Mouse (Mus musculus): Measurements from ENCODE around the gene Rab43. TPM values are rescaled to one million over a fixed set of nuclear protein-coding genes. Genes with fewer than 3 reads are reported as not detected.

Gene Rab43
- 79.6 TPM for polyA plus RNA-seq (2017; shearing (Covaris generic))

DNA sequence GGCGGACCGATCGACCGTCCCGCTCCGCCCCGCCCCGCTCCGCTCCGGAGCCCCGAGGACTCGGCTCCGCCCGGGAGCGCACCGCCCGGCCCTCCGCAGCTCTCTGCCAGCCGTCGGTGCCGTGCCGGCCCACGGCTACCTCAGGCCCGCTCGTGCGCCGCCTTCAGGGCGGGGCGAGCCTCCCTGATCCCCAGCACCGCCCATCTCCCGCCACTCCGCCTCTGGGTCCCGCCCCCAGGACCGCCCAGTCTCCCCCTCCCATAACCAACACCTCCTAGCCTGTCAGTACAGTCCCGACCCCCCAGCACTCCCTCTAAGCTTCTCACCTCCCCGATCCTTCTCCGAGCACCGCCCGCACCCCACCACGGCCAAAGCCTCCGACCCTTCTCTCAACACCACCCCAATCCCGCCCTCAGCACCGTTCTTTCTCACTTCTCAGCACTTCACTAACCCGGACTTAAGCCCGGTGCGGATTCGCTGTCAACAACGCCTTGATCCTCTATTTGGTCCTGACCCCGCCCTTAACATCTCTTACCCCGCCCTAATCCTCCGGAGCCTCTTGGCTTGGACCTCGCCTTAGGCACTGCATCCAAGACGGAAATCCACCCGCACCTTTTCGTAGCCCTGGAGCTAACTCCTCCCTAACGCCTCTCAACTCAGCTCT is at the start of gene Rab43:
Gene Rab43, minus strand, starts transcription at position 490 of the 664 bp plus-strand sequence.

DNA sequence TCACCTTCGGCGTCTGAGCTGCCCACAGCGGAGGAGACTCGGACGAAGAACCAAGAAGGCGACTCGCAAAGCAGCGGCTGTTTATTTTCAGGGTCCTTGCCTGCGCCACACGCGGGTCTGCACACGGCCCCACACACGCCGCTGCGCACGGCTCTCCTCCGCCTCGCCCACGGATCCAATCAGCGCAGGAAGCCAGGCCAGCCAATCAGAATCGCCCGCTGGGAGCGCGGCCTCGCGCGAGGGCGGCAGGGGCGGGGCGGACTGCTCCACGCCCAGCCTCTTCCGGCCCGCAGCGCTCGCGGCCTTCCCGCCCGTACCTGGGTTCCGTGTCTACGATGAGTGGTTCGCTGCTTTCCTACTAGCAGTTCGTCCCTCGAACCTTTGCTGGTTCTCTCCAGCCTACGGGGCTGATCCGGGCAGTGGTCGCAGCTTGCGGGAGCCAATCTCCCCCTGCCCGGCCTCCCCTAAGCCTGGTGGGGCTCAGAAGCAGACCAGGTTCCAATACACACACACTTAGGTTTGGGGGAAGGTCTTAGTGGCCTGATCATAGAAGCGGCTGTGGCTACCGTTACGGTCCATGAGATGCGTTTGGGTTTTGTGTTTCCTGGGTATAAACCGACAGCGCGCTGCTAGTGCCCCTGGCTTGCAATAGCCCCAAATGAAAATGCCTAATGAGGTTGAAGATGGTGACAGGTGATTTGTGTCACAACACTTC is 39.1 kb upstream of the Rab43 start, which contains the start of gene Cnbp:
Gene Cnbp, minus strand, starts transcription at position 207 of the 715 bp plus-strand sequence.

DNA sequence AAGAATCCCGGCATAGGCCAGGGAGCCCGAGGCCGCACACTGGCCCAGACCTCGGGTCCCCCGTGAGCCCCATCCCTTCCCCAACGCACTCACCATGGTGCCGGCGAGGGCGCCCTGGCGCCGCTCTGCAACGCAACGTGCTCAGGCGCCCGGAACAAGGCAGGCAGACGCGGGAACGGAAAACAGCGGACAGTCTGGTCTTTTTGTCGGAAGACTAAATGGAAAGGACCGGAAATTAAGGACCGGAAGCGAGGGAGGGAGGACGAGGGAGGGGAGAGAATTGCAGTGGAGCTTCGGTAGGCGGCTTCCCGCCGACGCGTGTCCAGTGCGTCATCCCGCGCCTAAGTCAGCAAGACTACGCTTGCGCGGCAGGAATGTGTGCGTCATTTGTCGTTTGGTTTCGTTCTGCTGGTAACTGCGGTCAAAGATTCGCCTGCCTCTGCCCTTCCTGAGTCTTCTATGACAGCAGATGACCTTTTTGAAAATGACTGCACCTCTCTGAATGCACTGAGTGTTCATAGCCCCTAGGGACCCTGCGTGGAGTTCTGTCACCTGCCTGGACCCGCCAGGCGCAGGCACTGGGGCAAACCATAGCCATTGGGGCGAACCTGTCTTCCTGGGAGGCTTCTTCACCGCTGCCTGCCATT is 26.7 kb upstream of the Rab43 start, which contains the start of gene Isy1:
Gene Isy1, minus strand, starts transcription at position 248 of the 647 bp plus-strand sequence.

DNA sequence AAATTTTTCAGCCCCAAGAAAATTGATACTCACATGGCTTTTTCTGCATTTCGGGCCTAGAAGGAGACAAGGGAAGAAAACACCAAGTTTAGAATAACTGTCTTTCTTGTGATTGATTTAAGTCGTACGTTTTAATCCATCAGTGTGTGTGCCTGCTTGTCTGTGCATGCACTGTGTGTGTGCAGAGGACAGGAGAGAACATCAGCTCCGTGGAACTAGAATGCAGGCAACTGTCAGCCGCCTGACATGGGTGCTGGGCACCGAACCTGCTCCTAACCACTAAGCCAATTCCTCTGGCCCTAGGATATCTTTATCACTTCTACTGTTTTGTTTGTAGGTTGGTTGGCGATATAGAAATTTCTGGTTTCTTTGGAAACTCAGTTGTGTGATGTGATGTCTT is 23.7 kb upstream of the Rab43 start, which contains the start of gene Gm45140:
Gene Gm45140, minus strand, starts transcription at position 101 of the 400 bp plus-strand sequence.

DNA sequence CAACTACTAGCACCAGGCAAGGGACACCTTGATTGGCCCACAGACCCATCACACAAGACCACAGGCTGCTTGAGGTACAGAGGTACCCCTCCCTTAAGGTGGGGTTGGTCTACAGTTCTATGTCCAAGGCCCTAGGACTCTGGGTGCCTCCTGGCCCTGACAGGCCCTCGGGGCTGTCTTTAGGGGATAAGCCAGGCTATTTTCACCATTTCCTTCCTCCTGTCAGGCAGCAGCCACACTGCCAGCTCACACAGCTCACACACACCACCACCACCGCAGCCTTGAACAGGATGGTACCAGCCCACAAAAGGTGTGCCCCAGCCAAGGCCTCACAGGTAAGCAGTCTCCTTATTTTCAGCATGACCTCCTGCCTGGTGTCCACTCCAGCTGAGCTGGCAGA is 34.1 kb downstream of the Rab43 start, which contains the start of gene Gp9:
Gene Gp9, plus strand, starts transcription at position 231 of the 400 bp plus-strand sequence.

Other genes with a start within 250 kb of the Rab43 start
- 0.46 TPM for gene Prokr1, start 221.4 kb downstream of the Rab43 start, polyA plus RNA-seq (2017; shearing (Covaris generic))
- 3.9 TPM for gene Aplf, start 140.0 kb downstream of the Rab43 start, polyA plus RNA-seq (2017; shearing (Covaris generic))
- 0.40 TPM for gene Efcc1, start 81.3 kb downstream of the Rab43 start, polyA plus RNA-seq (2017; shearing (Covaris generic))
- gene Gp9, start 34.1 kb downstream of the Rab43 start, polyA plus RNA-seq (2017; shearing (Covaris generic)) = not detected
- gene Gm45140, start 23.6 kb upstream of the Rab43 start, polyA plus RNA-seq (2017; shearing (Covaris generic)) = 58.1 TPM
- 448 TPM for gene Isy1, start 26.6 kb upstream of the Rab43 start, polyA plus RNA-seq (2017; shearing (Covaris generic))
- 2,164 TPM for gene Cnbp, start 38.9 kb upstream of the Rab43 start, polyA plus RNA-seq (2017; shearing (Covaris generic))
- 165 TPM for gene Copg1, start 75.7 kb upstream of the Rab43 start, polyA plus RNA-seq (2017; shearing (Covaris generic))
- 98.1 TPM for gene Hmces, start 101.8 kb upstream of the Rab43 start, polyA plus RNA-seq (2017; shearing (Covaris generic))
- gene H1fx, start 169.5 kb upstream of the Rab43 start, polyA plus RNA-seq (2017; shearing (Covaris generic)) = not detected
- 287 TPM for gene Rab7, start 233.1 kb upstream of the Rab43 start, polyA plus RNA-seq (2017; shearing (Covaris generic))

Measured in effector memory CD4-positive, alpha-beta T cell, adult 5 months (primary cell).